Mouse (Mus musculus): ENCODE data around the gene Fgfr2. TPM values are rescaled to one million over a fixed set of nuclear protein-coding genes. Genes with fewer than 3 reads are reported as not detected.
A peak's percentile ranks its signal among the peaks of the same experiment; 100 is the strongest.

Fgfr2 gene
- polyA plus RNA-seq, 1 experiment from 2014 or later, result 92.0 TPM

- Histone ChIP-seq H3K36me3 (ENCODE audit: control insufficient read depth, insufficient read depth, low read length) (no peaks in the 10 kb centered on the region), H3K27me3 (ENCODE audit: control insufficient read depth, insufficient read depth, low read length) (no peaks in the 10 kb centered on the region), H3K4me2 (no peak overlapping the region), H3K27ac (ENCODE audit: low read depth, low read length) (no peak overlapping the region), H3K9ac (ENCODE audit: low read length) (no peak overlapping the region), H3K4me3 (ENCODE audit: low read depth, low read length) (no peak overlapping the region), H3K4me1 (ENCODE audit: control insufficient read depth, insufficient read depth, low read length) (peaks cover 3% of the 10 kb centered on the region), H3K9me3 (ENCODE audit: control insufficient read depth, low read length) (no peaks in the 10 kb centered on the region)
- no peak for DNase-seq (ENCODE audit: low spot score, missing footprints)
- 82% methylated on average over 6 of the region's 6 CpGs for WGBS
- ATAC-seq (ENCODE audit: low FRiP score), result no peak
Observed at GRCm38 (mm10) chr7:133059150-133059509, 64.0 kb downstream of the Fgfr2 start.

DNA sequence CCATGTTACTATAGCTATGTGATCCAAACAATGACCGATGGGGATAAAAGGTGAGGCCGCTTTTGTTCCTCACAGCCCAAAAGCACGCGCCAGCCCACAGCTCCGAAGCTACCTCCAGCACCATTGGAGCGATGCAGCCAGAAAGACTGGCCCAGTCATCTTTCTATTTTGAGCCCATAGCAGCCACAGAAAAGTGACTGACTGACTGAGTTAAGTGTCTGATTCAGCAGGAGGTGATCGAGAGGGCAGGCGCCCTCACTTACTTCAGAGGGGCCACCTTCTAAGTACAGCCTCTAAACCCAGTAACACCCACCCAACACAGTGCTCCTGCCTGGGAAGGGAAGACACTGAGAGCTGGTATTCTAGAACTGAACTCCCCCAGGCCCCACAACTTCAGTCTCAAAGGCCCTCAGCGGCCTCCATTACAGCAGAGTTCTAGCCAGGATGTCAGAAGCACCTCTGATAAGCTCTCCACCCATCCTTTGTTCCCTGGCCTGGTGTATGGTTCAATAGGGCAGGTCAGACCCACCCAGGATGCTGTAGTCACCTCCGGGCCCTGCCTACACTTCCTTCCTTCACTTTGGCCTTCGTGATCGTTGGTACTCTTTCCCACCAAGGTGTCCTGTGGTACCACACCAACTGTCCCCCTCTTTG lies 64.5 kb downstream of the Fgfr2 start:
- Histone ChIP-seq H3K9me3 (ENCODE audit: control insufficient read depth, low read length) (no peaks in the 10 kb centered on the region), H3K36me3 (ENCODE audit: control insufficient read depth, insufficient read depth, low read length) (no peaks in the 10 kb centered on the region), H3K27ac (ENCODE audit: low read depth, low read length) (no peak overlapping the region), H3K4me3 (ENCODE audit: low read depth, low read length) (no peak overlapping the region), H3K4me1 (ENCODE audit: control insufficient read depth, insufficient read depth, low read length) (peaks cover 5% of the 10 kb centered on the region), H3K27me3 (ENCODE audit: control insufficient read depth, insufficient read depth, low read length) (no peaks in the 10 kb centered on the region), H3K9ac (ENCODE audit: low read length) (no peak overlapping the region), H3K4me2 (no peak overlapping the region)
- 96% methylated on average over 12 of the region's 12 CpGs for WGBS
- ATAC-seq (ENCODE audit: low FRiP score) (no peak), DNase-seq (ENCODE audit: low spot score, missing footprints) (no peak)

DNA sequence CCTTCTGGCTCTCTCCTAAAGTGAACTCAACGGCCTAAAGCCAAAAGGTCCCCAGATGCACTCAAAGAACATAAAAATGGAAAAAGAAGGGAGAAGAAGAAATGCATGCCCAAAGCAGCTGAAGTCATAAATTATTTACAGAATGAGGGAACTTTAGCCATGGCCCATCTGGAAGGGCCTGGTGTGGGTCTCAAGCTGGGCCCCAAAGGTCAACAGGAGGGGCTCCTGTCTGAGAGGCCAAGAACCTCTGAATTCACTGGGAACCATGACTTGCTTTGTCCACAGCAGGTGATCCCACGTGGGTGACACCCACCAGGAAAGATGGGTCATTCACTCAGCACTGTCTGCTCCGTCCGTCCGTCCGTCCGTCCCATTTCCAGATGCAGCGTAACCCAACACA lies 66.2 kb downstream of the Fgfr2 start:
- Histone ChIP-seq H3K36me3 (ENCODE audit: control insufficient read depth, insufficient read depth, low read length) (no peaks in the 10 kb centered on the region), H3K27ac (ENCODE audit: low read depth, low read length) (no peak overlapping the region), H3K4me3 (ENCODE audit: low read depth, low read length) (no peak overlapping the region), H3K27me3 (ENCODE audit: control insufficient read depth, insufficient read depth, low read length) (no peaks in the 10 kb centered on the region), H3K4me1 (ENCODE audit: control insufficient read depth, insufficient read depth, low read length) (peaks cover 5% of the 10 kb centered on the region), H3K9me3 (ENCODE audit: control insufficient read depth, low read length) (no peaks in the 10 kb centered on the region), H3K9ac (ENCODE audit: low read length) (no peak overlapping the region), H3K4me2 (no peak overlapping the region)
- DNase-seq (ENCODE audit: low spot score, missing footprints) (no peak), ATAC-seq (ENCODE audit: low FRiP score) (no peak)
- 93% methylated on average over 8 of the region's 8 CpGs for WGBS

DNA sequence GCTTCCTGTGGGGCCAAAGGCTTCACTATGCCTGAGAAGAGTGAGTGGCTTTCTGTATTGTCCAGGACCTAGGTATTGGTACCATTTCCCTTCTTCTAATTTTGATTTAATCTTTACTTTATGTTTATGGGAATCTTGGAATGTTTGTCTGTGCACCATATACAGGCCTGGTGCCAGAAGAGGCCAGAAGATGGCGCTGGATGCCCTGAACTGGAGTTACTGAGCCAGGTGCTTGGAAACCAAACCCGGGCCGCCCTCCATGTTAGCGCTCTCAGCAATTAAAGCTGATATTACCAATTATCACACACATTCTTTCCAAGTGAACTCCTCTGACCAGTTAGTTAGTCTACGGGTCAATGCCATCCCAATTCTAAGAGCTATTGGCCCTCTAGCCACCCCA lies 68.7 kb downstream of the Fgfr2 start:
- 90% methylated on average over 5 of the region's 5 CpGs for WGBS
- Histone ChIP-seq H3K27ac (ENCODE audit: low read depth, low read length) (no peak overlapping the region), H3K4me2 (no peak overlapping the region), H3K27me3 (ENCODE audit: control insufficient read depth, insufficient read depth, low read length) (no peaks in the 10 kb centered on the region), H3K4me3 (ENCODE audit: low read depth, low read length) (no peak overlapping the region), H3K9me3 (ENCODE audit: control insufficient read depth, low read length) (no peaks in the 10 kb centered on the region), H3K36me3 (ENCODE audit: control insufficient read depth, insufficient read depth, low read length) (no peaks in the 10 kb centered on the region), H3K9ac (ENCODE audit: low read length) (no peak overlapping the region), H3K4me1 (ENCODE audit: control insufficient read depth, insufficient read depth, low read length) (peaks cover 5% of the 10 kb centered on the region)
- ATAC-seq (ENCODE audit: low FRiP score) (no peak), DNase-seq (ENCODE audit: low spot score, missing footprints) (peak; percentile 83)

DNA sequence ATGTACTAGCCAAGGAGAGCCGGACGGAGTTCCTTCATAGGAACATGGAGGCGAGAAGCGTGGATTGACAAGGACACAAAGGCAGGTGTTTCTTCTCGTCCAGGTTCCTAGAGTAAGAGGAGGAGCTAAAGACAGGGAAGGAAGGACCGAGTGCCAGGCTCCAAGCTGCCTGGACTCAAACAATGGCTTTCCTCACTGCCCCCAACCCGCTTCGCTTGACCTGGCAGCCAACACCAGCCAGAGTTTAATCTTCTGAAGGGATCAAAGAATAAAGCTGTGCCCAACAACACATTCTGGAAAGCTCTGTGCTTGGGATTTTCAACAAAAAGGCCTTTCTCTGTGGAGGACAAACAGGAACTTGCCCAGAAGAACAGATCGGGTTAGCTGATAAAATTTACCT lies 69.4 kb downstream of the Fgfr2 start:
- H3K9ac ChIP-seq (ENCODE audit: low read length), result no peak overlapping the region
- no peaks in the 10 kb centered on the region for H3K9me3 ChIP-seq (ENCODE audit: control insufficient read depth, low read length)
- ATAC-seq (ENCODE audit: low FRiP score) (no peak), DNase-seq (ENCODE audit: low spot score, missing footprints) (peak; percentile 83)
- H3K27ac ChIP-seq (ENCODE audit: low read depth, low read length), result no peak overlapping the region
- no peak overlapping the region for H3K4me2 ChIP-seq
- H3K36me3 ChIP-seq (ENCODE audit: control insufficient read depth, insufficient read depth, low read length), result no peaks in the 10 kb centered on the region
- WGBS, result 59% methylated on average over 9 of the region's 9 CpGs
- H3K4me3 ChIP-seq (ENCODE audit: low read depth, low read length), result no peak overlapping the region
- no peaks in the 10 kb centered on the region for H3K27me3 ChIP-seq (ENCODE audit: control insufficient read depth, insufficient read depth, low read length)
- H3K4me1 ChIP-seq (ENCODE audit: control insufficient read depth, insufficient read depth, low read length), result peaks cover 5% of the 10 kb centered on the region

DNA sequence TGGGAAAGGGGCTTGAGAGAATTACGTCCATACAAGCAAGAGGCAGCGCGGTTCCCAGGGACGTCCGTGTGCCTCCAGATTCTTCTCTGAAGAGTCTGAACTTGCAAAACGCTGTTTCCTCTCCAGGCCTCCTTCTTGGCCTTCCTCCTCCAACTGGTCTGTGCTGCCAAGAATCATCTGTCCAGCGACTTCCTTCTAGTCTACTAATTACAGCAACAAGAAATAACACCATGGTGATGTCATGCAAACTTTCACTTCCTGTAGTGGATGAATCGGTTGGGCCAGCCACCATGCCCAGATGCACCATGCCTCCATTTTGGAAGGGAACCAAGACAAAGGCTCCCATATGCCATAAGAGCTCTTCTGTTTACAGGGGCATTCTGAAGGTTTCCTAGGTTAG lies 70.3 kb downstream of the Fgfr2 start:
- Histone ChIP-seq H3K4me1 (ENCODE audit: control insufficient read depth, insufficient read depth, low read length) (peaks cover 5% of the 10 kb centered on the region), H3K4me2 (no peak overlapping the region), H3K9me3 (ENCODE audit: control insufficient read depth, low read length) (no peaks in the 10 kb centered on the region), H3K4me3 (ENCODE audit: low read depth, low read length) (no peak overlapping the region), H3K27me3 (ENCODE audit: control insufficient read depth, insufficient read depth, low read length) (no peaks in the 10 kb centered on the region), H3K27ac (ENCODE audit: low read depth, low read length) (no peak overlapping the region), H3K9ac (ENCODE audit: low read length) (no peak overlapping the region), H3K36me3 (ENCODE audit: control insufficient read depth, insufficient read depth, low read length) (no peaks in the 10 kb centered on the region)
- WGBS, result 93% methylated on average over 8 of the region's 8 CpGs
- DNase-seq (ENCODE audit: low spot score, missing footprints) (no peak), ATAC-seq (ENCODE audit: low FRiP score) (no peak)

DNA sequence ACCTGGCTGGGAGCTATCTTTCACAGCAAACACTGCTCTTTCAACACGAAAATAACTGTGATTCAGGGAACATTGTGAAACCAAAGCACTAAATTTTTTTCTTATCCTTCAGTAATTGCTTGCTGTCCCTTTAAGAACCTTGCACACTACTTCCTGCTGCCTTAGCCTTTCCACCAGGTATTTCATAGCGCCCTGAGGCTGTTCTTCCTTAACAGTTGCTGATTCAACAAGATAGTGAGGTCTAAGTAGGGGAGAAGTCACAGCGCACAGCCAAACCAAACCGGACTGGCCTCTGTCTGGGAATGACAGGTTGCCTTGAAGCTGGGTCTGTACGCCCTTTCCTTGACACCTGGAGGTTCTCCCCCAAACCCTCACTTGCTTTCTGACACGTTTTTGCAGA lies 72.5 kb downstream of the Fgfr2 start:
- Histone ChIP-seq H3K4me1 (ENCODE audit: control insufficient read depth, insufficient read depth, low read length) (peaks cover 5% of the 10 kb centered on the region), H3K9me3 (ENCODE audit: control insufficient read depth, low read length) (no peaks in the 10 kb centered on the region), H3K9ac (ENCODE audit: low read length) (no peak overlapping the region), H3K4me3 (ENCODE audit: low read depth, low read length) (no peak overlapping the region), H3K27ac (ENCODE audit: low read depth, low read length) (no peak overlapping the region), H3K27me3 (ENCODE audit: control insufficient read depth, insufficient read depth, low read length) (no peaks in the 10 kb centered on the region), H3K4me2 (no peak overlapping the region), H3K36me3 (ENCODE audit: control insufficient read depth, insufficient read depth, low read length) (no peaks in the 10 kb centered on the region)
- no peak for ATAC-seq (ENCODE audit: low FRiP score)
- 84% methylated on average over 6 of the region's 6 CpGs for WGBS
- no peak for DNase-seq (ENCODE audit: low spot score, missing footprints)

- Histone ChIP-seq H3K36me3 (ENCODE audit: control insufficient read depth, insufficient read depth, low read length) (no peaks in the 10 kb centered on the region), H3K27ac (ENCODE audit: low read depth, low read length) (no peak overlapping the region), H3K9me3 (ENCODE audit: control insufficient read depth, low read length) (no peaks in the 10 kb centered on the region), H3K4me2 (no peak overlapping the region), H3K4me1 (ENCODE audit: control insufficient read depth, insufficient read depth, low read length) (no peaks in the 10 kb centered on the region), H3K4me3 (ENCODE audit: low read depth, low read length) (no peak overlapping the region), H3K9ac (ENCODE audit: low read length) (no peak overlapping the region), H3K27me3 (ENCODE audit: control insufficient read depth, insufficient read depth, low read length) (no peaks in the 10 kb centered on the region)
- DNase-seq (ENCODE audit: low spot score, missing footprints) (no peak), ATAC-seq (ENCODE audit: low FRiP score) (no peak)
- 81% methylated on average over 3 of the region's 3 CpGs for WGBS
Observed at GRCm38 (mm10) chr7:133048085-133048630, 75.0 kb downstream of the Fgfr2 start.

- Histone ChIP-seq H3K4me3 (ENCODE audit: low read depth, low read length) (no peak overlapping the region), H3K9me3 (ENCODE audit: control insufficient read depth, low read length) (no peaks in the 10 kb centered on the region), H3K36me3 (ENCODE audit: control insufficient read depth, insufficient read depth, low read length) (no peaks in the 10 kb centered on the region), H3K9ac (ENCODE audit: low read length) (no peak overlapping the region), H3K4me1 (ENCODE audit: control insufficient read depth, insufficient read depth, low read length) (no peaks in the 10 kb centered on the region), H3K4me2 (no peak overlapping the region), H3K27me3 (ENCODE audit: control insufficient read depth, insufficient read depth, low read length) (no peaks in the 10 kb centered on the region), H3K27ac (ENCODE audit: low read depth, low read length) (no peak overlapping the region)
- ATAC-seq (ENCODE audit: low FRiP score), result no peak
- WGBS, result 86% methylated on average over 4 of the region's 4 CpGs
- no peak for DNase-seq (ENCODE audit: low spot score, missing footprints)
Observed at GRCm38 (mm10) chr7:133047287-133047686, 75.9 kb downstream of the Fgfr2 start.
